Mouse (Mus musculus): Measurements from ENCODE around the gene Nfia.

Nfia gene

DNA sequence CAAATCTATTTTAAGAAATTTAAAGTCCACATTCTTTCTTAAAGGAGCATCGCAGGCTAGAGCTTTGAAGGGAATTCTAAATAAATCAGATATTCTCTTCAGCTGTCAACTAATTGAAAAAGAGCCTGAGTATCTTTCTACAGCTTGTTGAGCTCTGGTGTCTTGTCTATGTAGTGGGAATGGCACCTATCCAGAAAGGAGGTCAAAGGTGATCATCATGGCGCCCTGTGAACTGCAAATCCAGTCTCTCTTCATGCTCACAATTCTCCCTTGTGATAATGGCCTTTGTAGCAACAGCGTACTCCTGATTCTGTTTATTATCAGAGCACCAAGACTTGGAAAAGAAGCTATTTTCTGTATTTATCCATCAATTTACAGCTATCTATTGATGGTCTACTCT, 6.4 kb upstream of the Nfia start:
- DNase-seq (ENCODE audit: low spot score in 2 of 2), result no peak

DNA sequence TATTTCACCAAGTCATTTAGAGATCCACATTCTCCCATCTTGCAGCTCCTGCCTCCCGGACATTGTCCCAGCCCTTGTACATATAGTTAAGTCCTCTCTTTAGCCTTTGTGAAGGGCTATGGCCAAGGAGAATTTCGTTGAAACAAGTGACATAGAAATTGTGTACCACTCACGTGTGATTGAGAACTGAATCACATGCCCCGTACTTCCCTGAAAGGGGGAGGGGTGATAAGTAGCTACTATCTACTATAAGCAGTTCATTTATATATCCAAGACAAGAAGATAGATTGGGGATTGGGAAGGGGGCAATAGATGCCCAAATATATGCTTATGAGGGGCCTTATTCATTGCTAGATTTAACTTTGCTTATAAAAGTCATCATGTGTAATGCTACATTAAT, 5.5 kb upstream of the Nfia start:
- DNase-seq (ENCODE audit: low spot score in 2 of 2), result no peak

- DNase-seq (ENCODE audit: low spot score in 2 of 2), result no peak
These were observed 5.0 kb upstream of the Nfia start for GRCm38 (mm10) chr4:97767516-97767915.

DNA sequence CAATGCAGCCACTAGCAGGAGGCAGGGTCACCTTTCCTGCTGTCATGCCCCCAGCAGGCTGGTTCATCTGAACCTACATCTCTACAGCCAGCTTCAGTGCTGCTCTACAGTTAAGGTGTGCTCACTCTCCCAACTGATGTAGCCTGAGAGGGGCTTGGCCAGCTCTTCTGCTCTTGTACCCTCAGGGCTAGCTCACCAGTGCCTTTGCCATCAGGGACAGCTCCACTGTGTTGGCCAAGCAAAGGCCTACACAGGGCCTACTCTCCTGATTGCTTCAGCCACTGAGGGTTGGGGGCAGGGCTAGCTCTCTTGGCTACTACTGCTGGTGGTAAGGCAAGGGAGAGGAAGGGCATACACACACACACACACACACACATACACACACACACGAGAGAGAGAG, 2.7 kb upstream of the Nfia start:
- DNase-seq (ENCODE audit: low spot score in 2 of 2), result no peak

DNA sequence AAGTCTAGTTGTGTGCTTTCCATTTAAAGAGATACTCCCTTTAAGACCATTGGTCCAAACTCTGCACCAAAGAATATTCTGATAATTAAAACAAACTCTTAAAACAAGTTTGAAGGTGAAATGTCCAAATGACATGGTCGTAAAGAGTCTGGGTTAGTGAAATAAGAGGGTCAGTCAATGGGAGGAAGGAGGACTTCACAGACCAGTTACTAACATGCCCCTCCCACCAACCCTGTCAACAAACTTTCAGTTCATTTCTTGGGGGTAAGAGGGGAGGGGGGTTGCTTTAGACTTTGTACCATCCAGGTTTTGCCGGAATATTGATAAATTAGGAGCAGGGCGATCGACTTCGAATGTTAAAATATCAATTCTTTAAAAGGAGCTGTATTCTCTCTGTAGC, 1.1 kb upstream of the Nfia start:
- DNase-seq (ENCODE audit: low spot score in 2 of 2), result no peak

- peak; percentile 90 to 97 for DNase-seq (ENCODE audit: low spot score in 2 of 2)
These were observed 450 bp upstream of the Nfia start for GRCm38 (mm10) chr4:97772084-97772484.

- DNase-seq (ENCODE audit: low spot score in 2 of 2), result peak; percentile 94 to 96
These were observed 618 bp downstream of the Nfia start for GRCm38 (mm10) chr4:97773110-97773593.

- DNase-seq (ENCODE audit: low spot score in 2 of 2), result no peak
These were observed 1.3 kb downstream of the Nfia start for GRCm38 (mm10) chr4:97773791-97774190.

DNA sequence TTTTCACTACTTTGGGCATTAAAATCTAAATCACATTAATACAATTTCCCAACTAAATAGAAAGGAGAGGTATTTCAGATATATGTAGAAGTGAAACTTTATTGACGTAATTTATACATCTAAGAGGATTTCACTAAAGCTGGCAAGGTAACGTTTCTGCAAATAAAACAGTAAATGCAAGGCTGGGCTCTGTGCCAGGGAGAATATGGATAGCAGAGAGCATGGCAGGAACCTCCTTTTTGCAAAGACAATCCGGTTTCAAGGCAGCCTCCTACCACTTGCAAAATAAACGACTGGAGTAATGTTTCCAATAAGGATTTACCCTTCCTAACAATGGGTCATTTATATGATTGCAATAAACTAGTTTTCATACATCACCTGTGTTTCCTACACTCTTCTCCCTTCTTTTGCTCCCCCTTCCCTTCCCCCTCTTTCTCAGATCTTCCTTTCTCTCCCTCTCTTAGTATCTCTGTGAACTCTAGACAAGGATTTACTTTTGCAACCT, 2.0 kb downstream of the Nfia start:
- no peak for DNase-seq (ENCODE audit: low spot score in 2 of 2)

GRCm38 (mm10) chr4:97775059-97775458, 2.5 kb downstream of the Nfia start:
- DNase-seq (ENCODE audit: low spot score in 2 of 2), result peak in 1 of 2 experiments; percentile 48

- no peak for DNase-seq (ENCODE audit: low spot score in 2 of 2)
These were observed 3.1 kb downstream of the Nfia start for GRCm38 (mm10) chr4:97775494-97776265.

DNA sequence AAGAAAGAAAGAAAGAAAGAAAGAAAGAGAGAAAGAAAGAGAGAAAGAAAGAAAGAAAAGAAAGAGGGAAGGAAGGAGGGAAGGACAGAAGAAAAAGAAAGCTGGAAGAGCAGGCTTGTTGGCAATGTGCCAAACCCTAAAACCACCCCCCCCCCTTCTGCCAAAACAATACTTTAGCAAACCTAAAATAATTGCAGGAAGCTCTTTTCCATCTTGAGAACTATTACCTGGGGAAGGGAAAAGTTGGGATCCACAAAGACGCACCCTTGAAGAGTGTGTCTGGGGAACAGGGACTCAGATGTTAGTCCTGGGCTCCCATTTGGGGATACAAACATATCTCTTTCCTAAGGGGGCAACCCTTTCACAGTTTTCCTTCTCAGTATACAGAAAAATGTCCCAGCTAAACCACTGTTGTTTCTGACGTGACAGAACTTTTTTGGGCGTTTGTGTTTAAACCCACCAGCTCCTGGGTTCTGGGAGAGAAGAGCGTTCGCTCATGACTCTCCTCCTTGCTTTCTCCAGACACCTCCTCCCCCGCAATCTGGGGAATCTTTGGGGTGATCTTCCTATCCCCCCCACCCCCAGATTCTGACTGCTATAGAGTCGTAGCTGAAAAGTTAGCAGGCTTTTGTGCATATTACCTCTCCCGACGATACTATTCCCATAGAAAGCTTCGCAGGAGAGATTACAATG, 4.0 kb downstream of the Nfia start:
- DNase-seq (ENCODE audit: low spot score in 2 of 2), result no peak

GRCm38 (mm10) chr4:97777081-97777705, 4.7 kb downstream of the Nfia start:
- no peak for DNase-seq (ENCODE audit: low spot score in 2 of 2)

GRCm38 (mm10) chr4:97777706-97778176, 5.2 kb downstream of the Nfia start, which contains the start of gene E130114P18Rik:
E130114P18Rik (minus strand) TSS chr4:97778078.
- peak in 1 of 2 experiments; percentile 45 for DNase-seq (ENCODE audit: low spot score in 2 of 2)

- DNase-seq (ENCODE audit: low spot score in 2 of 2), result no peak
These were observed 5.9 kb downstream of the Nfia start for GRCm38 (mm10) chr4:97778211-97779002.

DNA sequence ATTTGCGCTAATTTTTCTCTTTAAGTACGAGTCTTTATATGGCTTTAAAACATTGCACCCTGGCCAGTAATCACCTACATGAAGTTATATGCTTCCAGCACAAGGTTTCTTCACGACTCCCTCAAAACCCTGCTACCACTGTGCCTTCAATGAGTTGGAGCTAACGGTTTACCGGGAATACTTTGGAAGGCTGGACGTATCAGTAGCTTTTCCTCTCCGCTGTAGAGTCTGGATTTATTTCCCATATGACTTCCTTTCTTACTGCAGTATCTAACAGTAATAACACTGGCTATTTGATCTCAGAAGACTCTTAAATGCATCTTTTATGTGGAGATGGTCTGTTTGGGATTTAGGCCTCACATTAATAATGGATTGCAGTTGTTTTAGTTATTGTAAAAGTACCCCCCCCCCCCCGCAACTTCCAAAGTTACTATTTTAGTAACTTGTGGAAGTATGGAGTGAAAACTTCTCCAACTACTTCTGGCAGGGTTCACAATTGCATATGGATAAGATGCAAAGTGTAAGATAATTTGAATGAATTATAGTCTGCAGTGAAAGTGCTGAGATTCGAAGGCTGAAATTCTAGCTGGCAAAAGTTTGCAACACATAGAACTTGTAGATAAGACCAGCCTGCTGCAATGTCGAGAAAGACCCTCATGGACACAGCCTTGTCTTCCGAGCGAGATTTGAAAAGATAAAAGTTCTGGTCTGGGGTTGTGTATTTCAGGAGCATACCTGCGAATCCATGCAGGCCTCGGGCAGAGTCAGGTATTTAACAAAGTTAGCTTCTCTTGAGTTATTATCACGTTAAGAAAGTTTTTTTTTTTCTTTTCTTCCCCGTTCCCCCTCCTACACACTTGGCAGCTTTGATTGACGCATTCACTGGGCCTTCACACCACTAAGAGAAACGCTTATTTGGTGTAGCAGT, 6.7 kb downstream of the Nfia start:
- no peak for DNase-seq (ENCODE audit: low spot score in 2 of 2)

DNA sequence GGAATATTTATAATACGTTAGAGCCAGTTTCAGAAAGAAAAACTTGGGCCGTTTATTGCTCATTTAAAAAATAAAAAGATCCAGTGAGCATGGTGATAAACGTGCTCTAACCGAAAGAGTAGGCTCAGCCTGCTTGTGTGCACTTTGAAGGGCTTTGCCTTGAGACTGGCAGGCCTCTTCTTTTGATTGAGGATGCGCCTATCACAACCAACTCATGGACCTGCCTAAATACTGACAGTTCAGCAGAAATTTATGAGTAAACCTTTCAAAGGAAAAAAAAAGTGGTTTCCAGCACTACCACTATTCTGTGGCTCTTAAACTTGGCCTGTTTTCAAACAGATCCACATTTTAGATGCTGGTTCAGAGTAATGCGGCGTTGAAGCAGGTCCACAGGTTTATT, 7.5 kb downstream of the Nfia start:
- DNase-seq (ENCODE audit: low spot score in 2 of 2), result no peak

- DNase-seq (ENCODE audit: low spot score in 2 of 2), result no peak
These were observed 8.3 kb downstream of the Nfia start for GRCm38 (mm10) chr4:97780666-97781435.

DNA sequence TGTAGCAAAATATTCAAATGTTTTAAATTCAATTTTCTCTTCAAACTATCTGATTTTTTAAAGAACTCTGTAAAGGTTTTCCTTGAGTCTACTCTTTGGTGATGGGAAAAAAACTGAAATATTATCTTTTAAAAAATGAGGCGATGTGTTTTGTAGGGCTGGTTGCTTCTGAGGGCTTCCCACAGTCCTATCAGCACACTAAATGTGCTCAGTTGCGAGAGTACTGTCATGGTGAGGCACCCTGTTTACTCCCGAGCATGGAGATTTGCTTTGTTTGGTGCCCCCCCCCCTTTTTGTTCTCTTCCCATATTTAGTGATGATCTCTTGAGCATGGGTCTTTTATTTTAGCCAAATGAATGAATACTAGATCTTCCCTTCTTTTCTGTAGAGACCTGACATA, 9.5 kb downstream of the Nfia start:
- no peak for DNase-seq (ENCODE audit: low spot score in 2 of 2)

- DNase-seq (ENCODE audit: low spot score in 2 of 2), result no peak
These were observed 10.0 kb downstream of the Nfia start for GRCm38 (mm10) chr4:97782497-97782896.
